ENCODE assay signal across 16 mouse cellular contexts in the genomic region with DNA sequence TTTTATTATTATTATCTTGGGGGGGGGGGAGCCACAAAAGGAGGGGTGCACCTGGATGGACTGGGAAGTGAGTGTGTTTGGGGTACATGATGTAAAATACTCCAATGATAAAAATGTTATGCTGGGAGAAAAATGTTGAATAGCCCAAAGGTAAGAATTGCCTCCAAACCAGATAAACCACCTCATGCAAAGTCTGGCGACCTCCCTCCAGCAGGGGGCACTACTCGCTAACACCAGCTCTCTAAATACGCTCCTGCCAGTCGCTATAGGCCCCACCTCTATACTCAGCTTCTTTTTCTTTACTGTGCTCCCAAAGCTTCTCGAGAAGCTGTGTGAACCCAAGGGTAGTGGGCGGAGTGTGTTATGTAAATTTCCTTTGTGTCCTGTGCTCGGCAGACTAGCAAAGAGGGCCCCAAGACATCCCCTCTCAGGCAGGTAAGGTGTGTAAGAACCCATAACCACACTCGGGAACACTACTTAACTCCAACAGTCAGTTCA.
A peak's percentile ranks its signal among the peaks of the same experiment; 100 is the strongest.
DNase-seq lines count a peak whose midpoint lies in the region; ATAC-seq and TF ChIP-seq lines count a peak whose summit lies in the region.
"Had no signal": no experiment of that assay in that cellular context is flagged by ENCODE, and none has a peak within 500 bp of the region (broad histone marks: within the 10 kb centered on the region; RNA-seq: fewer than 3 reads in every experiment).

No protein-coding gene starts in this region.

- H3K4me2 ChIP-seq in embryonic facial prominence, embryonic 12.5 days (replicated peaks): no peak overlapping the region
- H3K4me2 ChIP-seq in midbrain, postnatal 0 days (ENCODE audit: low read depth, low read length, poor library complexity, severe bottlenecking): no peak overlapping the region
- no peak overlapping the region for H3K4me2 ChIP-seq in midbrain, embryonic 14.5 days (ENCODE audit: low read length)
- no peak overlapping the region for H3K4me2 ChIP-seq in limb, embryonic 13.5 days (replicated peaks)
- H3K4me2 ChIP-seq: forebrain, embryonic 15.5 days; hindbrain, embryonic 14.5 days; midbrain, embryonic 12.5 days had no signal

- H3K4me3 ChIP-seq in embryonic facial prominence, embryonic 12.5 days: no peak overlapping the region
- no peak overlapping the region for H3K4me3 ChIP-seq in embryonic facial prominence, embryonic 10.5 days
- H3K4me3 ChIP-seq in layer of hippocampus, adult 2 months: no peak overlapping the region
- no peak overlapping the region for H3K4me3 ChIP-seq in midbrain, postnatal 0 days (ENCODE audit: low read depth, low read length)
- no peak overlapping the region for H3K4me3 ChIP-seq in midbrain, embryonic 14.5 days (replicated peaks; ENCODE audit: low read depth, low read length)
- H3K4me3 ChIP-seq in limb, embryonic 13.5 days: no peak overlapping the region
- H3K4me3 ChIP-seq: erythroblast, embryonic 14.5 days; forebrain, embryonic 15.5 days; midbrain, embryonic 12.5 days had no signal

- no peaks in the 10 kb centered on the region for H3K27me3 ChIP-seq in embryonic facial prominence, embryonic 12.5 days
- H3K27me3 ChIP-seq in embryonic facial prominence, embryonic 10.5 days (replicated peaks; ENCODE audit: low read depth, poor library complexity, severe bottlenecking): no peaks in the 10 kb centered on the region
- no peaks in the 10 kb centered on the region for H3K27me3 ChIP-seq in midbrain, postnatal 0 days (ENCODE audit: insufficient read depth, low read length)
- no peaks in the 10 kb centered on the region for H3K27me3 ChIP-seq in midbrain, embryonic 14.5 days (ENCODE audit: control insufficient read depth, insufficient read depth, low read length)
- no peaks in the 10 kb centered on the region for H3K27me3 ChIP-seq in limb, embryonic 13.5 days
- H3K27me3 ChIP-seq: forebrain, embryonic 15.5 days had no signal

- no peaks in the 10 kb centered on the region for H3K9me3 ChIP-seq in embryonic facial prominence, embryonic 12.5 days
- H3K9me3 ChIP-seq in embryonic facial prominence, embryonic 10.5 days: 0 out of 2 replicates have a peak, but pooled peaks cover 2% of the 10 kb centered on the region
- no peaks in the 10 kb centered on the region for H3K9me3 ChIP-seq in midbrain, postnatal 0 days (ENCODE audit: low read length)
- no peaks in the 10 kb centered on the region for H3K9me3 ChIP-seq in midbrain, embryonic 14.5 days (ENCODE audit: control insufficient read depth, low read length)
- no peaks in the 10 kb centered on the region for H3K9me3 ChIP-seq in limb, embryonic 13.5 days
- H3K9me3 ChIP-seq: forebrain, embryonic 15.5 days; midbrain, embryonic 12.5 days had no signal

- no peak for ATAC-seq in embryonic facial prominence, embryonic 12.5 days (ENCODE audit: insufficient number of reproducible peaks, insufficient read depth, low FRiP score, low TSS enrichment)
- no peak for ATAC-seq in midbrain, postnatal 0 days (ENCODE audit: low FRiP score)
- ATAC-seq in midbrain, embryonic 14.5 days (ENCODE audit: low FRiP score, low TSS enrichment): no peak
- ATAC-seq in limb, embryonic 13.5 days (ENCODE audit: low FRiP score, low read depth): no peak
- ATAC-seq: forebrain, embryonic 15.5 days had no signal

- WGBS in embryonic facial prominence, embryonic 12.5 days: 74% methylated on average over 8 of the region's 8 CpGs
- WGBS in embryonic facial prominence, embryonic 10.5 days: 72% methylated on average over 8 of the region's 8 CpGs
- WGBS in midbrain, postnatal 0 days: 71% methylated on average over 8 of the region's 8 CpGs
- WGBS in midbrain, embryonic 14.5 days: 70% methylated on average over 8 of the region's 8 CpGs
- 71% methylated on average over 8 of the region's 8 CpGs for WGBS in limb, embryonic 13.5 days

- no peak for DNase-seq in embryonic facial prominence, embryonic 10.5 days (ENCODE audit: low spot score)
- DNase-seq in layer of hippocampus, adult 2 months (ENCODE audit: low spot score in 2 of 2): no peak
- DNase-seq in layer of hippocampus, adult 9-10 months (ENCODE audit: low spot score): no peak
- DNase-seq in midbrain, postnatal 0 days (ENCODE audit: low spot score): no peak
- DNase-seq in midbrain, embryonic 14.5 days: no peak
- DNase-seq in natural killer cell, adult 2 months (ENCODE audit: low spot score in 2 of 2): no peak
- DNase-seq: adrenal gland, postnatal 14 days; cerebellum, adult 8-10 months; kidney, adult 9 months had no signal

- H3K27ac ChIP-seq in embryonic facial prominence, embryonic 12.5 days: peak overlapping the region; percentile 48; the same call in 1 of the 2 replicates
- H3K27ac ChIP-seq in embryonic facial prominence, embryonic 10.5 days (replicated peaks): no peak overlapping the region
- H3K27ac ChIP-seq in layer of hippocampus, adult 2 months: no peak overlapping the region
- no peak overlapping the region for H3K27ac ChIP-seq in midbrain, postnatal 0 days (ENCODE audit: low read depth, low read length)
- H3K27ac ChIP-seq in midbrain, embryonic 14.5 days (replicated peaks; ENCODE audit: low read depth, low read length): no peak overlapping the region
- peak overlapping the region; percentile 33; the same call in 1 of the 2 replicates for H3K27ac ChIP-seq in limb, embryonic 13.5 days
- H3K27ac ChIP-seq: forebrain, embryonic 15.5 days; hindbrain, embryonic 14.5 days; macrophage; midbrain, embryonic 12.5 days had no signal

- no peak overlapping the region for H3K9ac ChIP-seq in embryonic facial prominence, embryonic 12.5 days
- H3K9ac ChIP-seq in midbrain, postnatal 0 days (replicated peaks; ENCODE audit: low read length, poor library complexity, severe bottlenecking): no peak overlapping the region
- no peak overlapping the region for H3K9ac ChIP-seq in midbrain, embryonic 14.5 days (replicated peaks; ENCODE audit: low read length)
- H3K9ac ChIP-seq in limb, embryonic 13.5 days: no peak overlapping the region
- H3K9ac ChIP-seq: forebrain, embryonic 15.5 days; hindbrain, embryonic 14.5 days; midbrain, embryonic 12.5 days had no signal

- peak; percentile 48 for TF ChIP-seq CTCF in layer of hippocampus, adult 2 months (conservative IDR thresholded peaks at IDR 0.05)
- TF ChIP-seq CTCF in midbrain, postnatal 0 days (IDR thresholded peaks at IDR 0.05): 0 out of 2 replicates have a peak, but pooled peaks have one; percentile 7

- 0 out of 2 replicates have a peak, but pooled peaks cover 5% of the 10 kb centered on the region for H3K4me1 ChIP-seq in embryonic facial prominence, embryonic 12.5 days
- H3K4me1 ChIP-seq in embryonic facial prominence, embryonic 10.5 days: no peaks in the 10 kb centered on the region
- no peaks in the 10 kb centered on the region for H3K4me1 ChIP-seq in midbrain, postnatal 0 days (ENCODE audit: insufficient read depth, low read length)
- no peaks in the 10 kb centered on the region for H3K4me1 ChIP-seq in midbrain, embryonic 14.5 days (ENCODE audit: control insufficient read depth, insufficient read depth, low read length)
- H3K4me1 ChIP-seq in limb, embryonic 13.5 days: no peaks in the 10 kb centered on the region
- H3K4me1 ChIP-seq: forebrain, embryonic 15.5 days; midbrain, embryonic 12.5 days had no signal

- H3K36me3 ChIP-seq in embryonic facial prominence, embryonic 12.5 days: no peaks in the 10 kb centered on the region
- H3K36me3 ChIP-seq in embryonic facial prominence, embryonic 10.5 days (replicated peaks): no peaks in the 10 kb centered on the region
- no peaks in the 10 kb centered on the region for H3K36me3 ChIP-seq in midbrain, postnatal 0 days (ENCODE audit: insufficient read depth, low read length)
- no peaks in the 10 kb centered on the region for H3K36me3 ChIP-seq in midbrain, embryonic 14.5 days (ENCODE audit: control insufficient read depth, insufficient read depth, low read length)
- H3K36me3 ChIP-seq in limb, embryonic 13.5 days: no peaks in the 10 kb centered on the region
- H3K36me3 ChIP-seq: forebrain, embryonic 15.5 days; midbrain, embryonic 12.5 days had no signal

Comparison
In these comparisons a context has a peak if more than half of its experiments do, and no peak if none do; other contexts are left out.
1. H3K27ac ChIP-seq: peak in embryonic facial prominence, embryonic 12.5 days (single experiment) and limb, embryonic 13.5 days (single experiment); none in embryonic facial prominence, embryonic 10.5 days (single experiment), layer of hippocampus, adult 2 months (single experiment), midbrain, postnatal 0 days (single experiment) and midbrain, embryonic 14.5 days (single experiment).